Mouse (Mus musculus) liver, postnatal 0 days (tissue): Measurements from ENCODE around the gene Foxf2. TPM values are rescaled to one million over a fixed set of nuclear protein-coding genes. Genes with fewer than 3 reads are reported as not detected.

Experiments used
- ATAC-seq: fragments of 200-750 bp; cut with Nextera tagmentation; 2 replicates; pipeline ENCODE4 v1.8.0; 2017; ENCODE audit warnings: mild to moderate bottlenecking, moderate library complexity
- DNase-seq: peaks from one replicate; pipeline ENCODE4 v3.0.0-alpha.2; 2016
- H3K27ac ChIP-seq: fragments of 300-500 bp; sonication (generic); 2 replicates; pipeline ENCODE4 v1.5.1; 2014; ENCODE audit warnings: antibody characterized with exemption, moderate library complexity, mild to moderate bottlenecking, low read depth
- H3K27me3 ChIP-seq: fragments of 300-500 bp; sonication (generic); 2 replicates; pipeline ENCODE4 v1.6.1; 2014; ENCODE audit warnings: low read length, control low read depth, mixed read lengths; ENCODE audit not compliant: insufficient read depth
- H3K36me3 ChIP-seq: fragments of 300-500 bp; sonication (generic); replicated peaks from 2 replicates; pipeline ENCODE4 v1.6.1; 2014; ENCODE audit warnings: mild to moderate bottlenecking, control low read depth, low read length, moderate library complexity, mixed read lengths; ENCODE audit not compliant: insufficient read depth
- H3K4me1 ChIP-seq: fragments of 300-500 bp; sonication (generic); 2 replicates; pipeline ENCODE4 v1.6.1; 2014; ENCODE audit warnings: antibody characterized with exemption, mild to moderate bottlenecking, control low read depth; ENCODE audit not compliant: insufficient read depth
- H3K4me2 ChIP-seq: fragments of 300-500 bp; sonication (generic); 2 replicates; pipeline ENCODE4 v1.6.1; 2014; ENCODE audit warnings: low read depth, mild to moderate bottlenecking, low read length, moderate library complexity, mixed read lengths
- H3K4me3 ChIP-seq: fragments of 300-500 bp; sonication (generic); 2 replicates; pipeline ENCODE4 v1.5.1; 2014; ENCODE audit warnings: low read depth, low read length
- H3K9ac ChIP-seq: fragments of 300-500 bp; sonication (generic); replicated peaks from 2 replicates; pipeline ENCODE4 v1.6.1; 2014; ENCODE audit warnings: mild to moderate bottlenecking, moderate library complexity
- H3K9me3 ChIP-seq: fragments of 300-500 bp; sonication (generic); 2 replicates; pipeline ENCODE4 v1.6.1; 2016; ENCODE audit warnings: mild to moderate bottlenecking, control low read depth, low read length, mixed read lengths
- CTCF ChIP-seq: sonication (generic); IDR thresholded peaks from 2 replicates; pipeline ENCODE4 v1.5.1; 2016; ENCODE audit warnings: antibody characterized with exemption, low read depth
- EP300 ChIP-seq: IDR thresholded peaks from 2 replicates; pipeline ENCODE4 v1.6.1; 2016; ENCODE audit warnings: antibody characterized with exemption, low read depth, mild to moderate bottlenecking
- WGBS: fragments of 180-500 bp; shearing (Covaris S2); extraction: QIAGEN DNeasy Blood & Tissue Kit; methylation state at CpG from one replicate; pipeline ENCODE4 v1.1.7; 2014; ENCODE audit not compliant: insufficient replicate concordance; 5-methylcytosine and 5-hydroxymethylcytosine counted together
- polyA plus RNA-seq: library from polyadenylated mRNA; unstranded; fragments of >200 nt; fragmentation: Nextera tagmentation; extraction: Ambion mirVana; gene quantifications from 2 replicates; pipeline ENCODE4 v1.2.1, GENCODE M21; 2015

The Foxf2 gene
- polyA plus RNA-seq, 1 experiment from 2014 or later, result not detected

DNA sequence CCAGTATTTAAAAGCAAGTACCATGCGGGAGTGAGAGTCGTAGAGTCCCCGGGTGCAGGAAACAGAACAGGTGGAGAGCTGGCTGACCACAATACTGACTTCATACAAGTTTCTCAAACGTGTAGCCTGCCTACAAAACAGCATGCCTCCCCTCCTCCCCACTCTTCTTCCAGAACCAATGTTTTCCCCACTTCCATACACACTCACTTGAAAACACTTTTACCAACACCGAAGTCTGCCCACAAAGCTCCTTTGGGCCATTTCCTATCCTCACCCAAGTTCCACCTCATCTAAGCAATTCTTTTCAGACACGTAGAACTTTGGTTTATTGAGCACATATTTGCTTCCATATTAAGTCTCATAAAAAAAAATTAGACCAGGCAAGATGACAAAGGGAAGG, 2.3 kb upstream of the Foxf2 start:
- H3K36me3 ChIP-seq, result no peaks in the 10 kb centered on the region
- peaks cover 15% of the 10 kb centered on the region for H3K4me1 ChIP-seq
- WGBS, result 3% methylated on average over 6 of the region's 6 CpGs
- no peak overlapping the region for H3K9ac ChIP-seq
- no peak overlapping the region for H3K4me2 ChIP-seq
- no peaks in the 10 kb centered on the region for H3K9me3 ChIP-seq
- no peak overlapping the region for H3K4me3 ChIP-seq
- ATAC-seq (no peak), DNase-seq (no peak)
- TF ChIP-seq CTCF, result no peak
- no peak for TF ChIP-seq EP300
- H3K27ac ChIP-seq, result no peak overlapping the region
- peaks cover 99% of the 10 kb centered on the region for H3K27me3 ChIP-seq

DNA sequence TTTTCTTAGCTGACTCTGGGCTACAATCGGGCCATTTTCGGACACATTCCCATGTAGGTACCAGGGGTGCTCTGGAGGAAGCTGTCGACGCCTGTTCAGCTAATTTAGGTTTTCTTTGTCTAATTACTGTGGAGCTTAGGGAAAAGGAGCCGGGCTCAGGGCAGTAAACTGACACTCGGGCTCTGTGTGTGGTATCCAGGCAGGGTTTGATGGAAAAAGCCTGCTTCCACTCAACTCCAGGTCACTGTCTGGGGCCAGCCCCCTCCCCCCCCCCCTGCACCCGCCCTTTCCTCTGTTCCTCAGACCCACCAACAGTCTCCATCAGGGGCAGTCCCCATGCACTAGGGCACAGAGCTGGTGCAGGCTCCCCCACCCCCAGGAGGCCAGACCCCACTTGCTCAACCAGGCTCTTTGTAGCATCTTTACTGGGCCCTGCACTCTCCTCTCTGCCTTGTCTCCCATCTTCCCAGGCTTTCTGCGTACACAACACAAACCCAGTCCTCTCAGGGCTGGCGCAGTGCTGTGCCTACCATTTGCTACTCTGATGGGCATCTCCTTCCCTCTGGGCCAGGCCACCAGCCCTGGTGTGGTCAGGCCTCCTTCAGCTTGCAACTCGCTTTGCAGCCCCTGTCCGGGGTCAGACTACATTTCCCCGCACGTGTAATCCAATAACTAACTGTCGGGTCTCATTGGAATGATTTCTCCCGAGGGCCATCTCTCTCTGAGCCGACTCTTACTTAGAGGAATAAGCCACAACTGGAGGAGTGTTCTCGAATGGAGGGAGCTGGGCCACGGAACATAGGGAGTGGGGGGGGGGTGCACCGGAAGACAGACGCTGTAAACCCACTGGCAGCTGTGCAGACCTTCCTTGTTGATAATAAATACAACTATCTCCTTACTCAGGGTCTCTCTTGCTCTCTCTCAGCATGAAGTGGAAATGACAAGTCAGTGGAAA, 1.4 kb upstream of the Foxf2 start:
- Histone ChIP-seq H3K9me3 (no peaks in the 10 kb centered on the region), H3K4me2 (no peak overlapping the region), H3K9ac (no peak overlapping the region), H3K4me1 (peaks cover 18% of the 10 kb centered on the region), H3K36me3 (no peaks in the 10 kb centered on the region), H3K4me3 (no peak overlapping the region), H3K27me3 (peaks cover 99% of the 10 kb centered on the region), H3K27ac (no peak overlapping the region)
- TF ChIP-seq CTCF (no peak), EP300 (no peak)
- no peak for ATAC-seq
- 4% methylated on average over 20 of the region's 20 CpGs for WGBS
- no peak for DNase-seq

DNA sequence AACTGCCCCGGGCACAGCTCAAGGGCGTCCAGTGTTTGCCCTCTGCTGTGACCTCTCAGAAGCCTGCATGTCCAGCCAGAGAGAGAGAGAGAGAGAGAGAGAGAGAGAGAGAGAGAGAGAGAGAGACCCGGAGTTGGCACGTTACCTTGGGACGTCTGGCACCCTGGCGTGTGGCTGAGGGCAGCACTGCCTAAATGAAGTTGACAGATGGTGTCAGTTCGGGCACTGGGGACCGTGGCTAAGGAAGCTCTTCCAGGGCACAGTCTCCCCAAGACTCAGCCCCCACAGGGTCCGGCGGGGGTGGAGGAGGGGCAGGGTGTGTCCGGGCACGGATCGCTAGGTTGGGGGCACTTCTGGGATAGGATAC, 667 bp upstream of the Foxf2 start:
- 1% methylated on average over 13 of the region's 13 CpGs for WGBS
- Histone ChIP-seq H3K4me1 (peaks cover 20% of the 10 kb centered on the region), H3K27ac (no peak overlapping the region), H3K4me2 (peak overlapping the region; percentile 57), H3K36me3 (no peaks in the 10 kb centered on the region), H3K9ac (no peak overlapping the region), H3K9me3 (no peaks in the 10 kb centered on the region), H3K27me3 (peaks cover 99% of the 10 kb centered on the region), H3K4me3 (peak overlapping the region; percentile 35)
- DNase-seq, result no peak
- TF ChIP-seq CTCF, result no peak
- TF ChIP-seq EP300, result no peak
- no peak for ATAC-seq

DNA sequence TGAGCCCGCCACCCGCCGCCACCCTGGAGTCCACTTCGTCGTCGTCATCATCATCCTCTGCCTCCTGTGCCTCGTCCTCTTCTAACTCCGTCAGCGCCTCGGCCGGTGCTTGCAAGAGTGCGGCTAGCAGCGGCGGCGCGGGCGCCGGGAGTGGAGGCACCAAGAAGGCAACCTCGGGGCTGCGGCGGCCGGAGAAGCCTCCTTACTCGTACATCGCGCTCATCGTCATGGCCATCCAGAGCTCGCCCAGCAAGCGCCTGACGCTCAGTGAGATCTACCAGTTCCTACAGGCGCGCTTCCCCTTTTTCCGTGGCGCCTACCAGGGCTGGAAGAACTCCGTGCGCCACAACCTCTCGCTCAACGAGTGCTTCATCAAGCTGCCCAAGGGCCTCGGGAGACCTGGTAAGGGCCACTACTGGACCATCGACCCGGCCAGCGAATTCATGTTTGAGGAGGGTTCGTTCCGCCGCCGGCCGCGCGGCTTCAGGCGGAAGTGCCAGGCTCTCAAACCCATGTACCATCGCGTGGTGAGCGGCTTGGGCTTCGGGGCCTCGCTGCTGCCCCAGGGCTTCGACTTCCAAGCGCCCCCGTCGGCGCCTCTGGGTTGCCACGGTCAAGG, 676 bp downstream of the Foxf2 start:
- Histone ChIP-seq H3K9ac (no peak overlapping the region), H3K4me1 (peaks cover 20% of the 10 kb centered on the region), H3K4me3 (peak overlapping the region; percentile 35), H3K4me2 (peak overlapping the region; percentile 57), H3K27ac (no peak overlapping the region), H3K27me3 (peaks cover 99% of the 10 kb centered on the region), H3K36me3 (no peaks in the 10 kb centered on the region), H3K9me3 (no peaks in the 10 kb centered on the region)
- ATAC-seq (no peak), DNase-seq (no peak)
- TF ChIP-seq EP300 (no peak), CTCF (no peak)
- WGBS, result 2% methylated on average over 57 of the region's 60 CpGs

DNA sequence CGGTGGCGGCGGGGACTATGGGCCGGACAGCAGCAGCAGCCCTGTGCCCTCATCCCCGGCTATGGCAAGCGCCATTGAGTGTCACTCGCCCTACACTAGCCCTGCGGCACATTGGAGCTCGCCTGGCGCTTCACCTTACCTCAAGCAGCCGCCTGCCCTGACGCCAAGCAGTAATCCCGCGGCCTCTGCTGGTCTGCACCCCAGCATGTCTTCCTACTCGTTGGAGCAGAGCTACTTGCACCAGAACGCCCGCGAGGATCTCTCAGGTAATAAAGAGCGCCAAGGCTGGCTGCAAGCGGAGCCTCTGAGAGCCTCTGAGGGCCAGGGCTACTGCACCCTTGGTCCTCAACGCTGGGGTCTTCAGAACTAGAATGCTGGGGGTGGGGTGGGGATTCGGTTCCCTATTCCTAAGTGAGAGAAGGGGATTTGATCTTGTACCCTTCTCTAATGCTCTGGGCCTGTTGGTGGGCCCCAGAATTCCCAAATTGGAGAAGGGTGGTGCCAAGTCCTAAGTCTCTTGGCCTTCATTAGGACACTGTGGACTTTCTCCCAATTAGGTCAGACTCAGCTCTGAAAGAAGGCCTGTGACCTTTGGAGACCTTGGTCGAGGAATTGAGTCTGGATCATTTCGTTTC, 1.5 kb downstream of the Foxf2 start:
- 5% methylated on average over 23 of the region's 24 CpGs for WGBS
- no peak for DNase-seq
- no peak for TF ChIP-seq CTCF
- no peak for TF ChIP-seq EP300
- Histone ChIP-seq H3K9ac (no peak overlapping the region), H3K4me2 (no peak overlapping the region), H3K27ac (no peak overlapping the region), H3K36me3 (no peaks in the 10 kb centered on the region), H3K4me3 (no peak overlapping the region), H3K27me3 (peaks cover 99% of the 10 kb centered on the region), H3K9me3 (no peaks in the 10 kb centered on the region), H3K4me1 (peaks cover 20% of the 10 kb centered on the region)
- ATAC-seq, result no peak
